Mouse (Mus musculus) ES-E14 (cell line): Measurements from ENCODE around the gene Nup93.

Experiments used
- MAFK ChIP-seq: IDR thresholded peaks from 2 replicates; pipeline ENCODE4 v1.6.1; 2014; ENCODE audit warnings: mild to moderate bottlenecking, low read depth, low read length, inconsistent platforms; ENCODE audit not compliant: insufficient read depth
- ZC3H11A ChIP-seq: IDR thresholded peaks from 2 replicates; pipeline ENCODE4 v1.6.1; 2012; ENCODE audit warnings: low read depth, mild to moderate bottlenecking, inconsistent platforms, low read length, borderline replicate concordance

DNA sequence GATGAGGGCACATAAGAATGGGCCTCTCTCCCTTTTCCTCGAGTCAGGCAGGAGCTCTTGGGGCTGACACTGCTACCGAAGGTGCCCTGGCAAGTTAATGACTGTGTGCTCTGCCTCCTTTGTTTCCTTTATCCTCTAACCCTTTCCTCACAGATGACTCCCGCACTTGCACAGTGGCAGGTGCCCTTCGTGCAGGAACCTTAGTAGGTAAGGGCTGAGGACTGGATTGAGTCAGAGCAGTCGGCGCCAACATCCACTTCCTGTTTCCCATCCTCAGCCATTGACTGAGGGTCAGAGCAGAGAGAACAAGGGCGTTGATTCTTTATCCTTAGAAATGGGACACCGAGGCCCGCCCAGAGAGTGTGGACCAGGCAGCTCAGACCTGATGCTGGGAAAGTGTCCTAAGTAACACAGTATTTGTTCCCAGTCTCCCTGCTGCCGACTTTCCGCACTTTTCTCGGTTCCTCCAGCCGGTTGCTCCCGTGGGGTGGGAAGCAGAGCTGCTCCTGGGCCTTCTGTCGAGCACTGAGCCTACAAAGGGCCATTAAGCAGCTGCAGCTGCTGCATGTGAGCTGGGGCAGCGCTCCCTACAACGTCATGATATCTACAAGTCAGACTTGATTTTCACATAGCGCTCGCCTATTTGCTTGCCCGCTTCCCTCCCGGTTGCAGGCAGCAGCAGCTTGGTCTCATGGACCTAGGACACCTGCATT, 26.9 kb upstream of the Nup93 start:
- TF ChIP-seq MAFK (no peak), ZC3H11A (no peak)
